Mouse (Mus musculus): ENCODE results near the gene Pik3c2g.

DNA sequence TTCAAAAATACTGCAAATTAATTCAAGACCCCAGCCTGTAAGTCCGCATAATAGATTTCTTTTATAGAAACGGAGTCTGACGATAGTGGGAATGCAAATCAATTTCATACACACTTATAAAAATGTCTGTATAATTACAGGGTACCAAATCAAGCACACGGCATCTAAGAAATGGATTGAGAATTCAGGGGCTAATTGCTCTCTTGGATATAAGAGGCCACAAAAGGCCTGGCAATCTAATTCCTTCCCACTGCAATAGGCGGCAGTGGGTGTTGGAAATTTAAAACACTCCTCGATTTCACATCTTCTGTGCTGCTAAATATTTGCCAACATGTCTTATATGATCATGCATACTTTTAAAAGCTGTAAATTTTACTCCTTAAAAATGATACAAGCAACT is 402.1 kb downstream of the Pik3c2g start:
- no peak for TF ChIP-seq CTCF (IDR thresholded peaks at IDR 0.05; ENCODE audit: borderline replicate concordance, control insufficient read depth, extremely low read depth, insufficient read depth, low read length, poor library complexity)
- TF ChIP-seq POLR2A (IDR thresholded peaks at IDR 0.05; ENCODE audit: control insufficient read depth, extremely low read depth, insufficient read depth, low read length, poor library complexity): no peak

Data from thymus, adult 2 months (tissue).